Mouse (Mus musculus) gastrocnemius, adult 2 months (tissue): ENCODE results near the gene Xpc. TPM values are rescaled to one million over a fixed set of nuclear protein-coding genes. Genes with fewer than 3 reads are reported as not detected.

Experiments used
- DNase-seq: peaks from one replicate; pipeline ENCODE4 v3.0.0; 2022
- H3K27ac ChIP-seq: fragments of 200-600 bp; 2 replicates; pipeline ENCODE4 v1.8.1; 2022; ENCODE audit warnings: mild to moderate bottlenecking
- H3K4me3 ChIP-seq: fragments of 200-600 bp; 2 replicates; pipeline ENCODE4 v1.8.1; 2022; ENCODE audit warnings: mild to moderate bottlenecking, moderate library complexity
- CTCF ChIP-seq: fragments of 200-600 bp; IDR thresholded peaks from 2 replicates; pipeline ENCODE4 v1.8.1; 2022; ENCODE audit warnings: antibody characterized with exemption, mild to moderate bottlenecking, moderate library complexity
- intact Hi-C: fragments of 180-260 bp; cut with DNase I; formaldehyde crosslinking; loops from one replicate; pipeline ENCODE4 v1.15.1; 2025
- total RNA-seq, 2 experiments: library from RNA; stranded (reverse); gene quantifications; 2 replicates each; pipeline ENCODE4 v1.2.3; 2021

The Xpc gene
- total RNA-seq, 2 experiments from 2014 or later = 7.6 to 8.3 TPM

DNA sequence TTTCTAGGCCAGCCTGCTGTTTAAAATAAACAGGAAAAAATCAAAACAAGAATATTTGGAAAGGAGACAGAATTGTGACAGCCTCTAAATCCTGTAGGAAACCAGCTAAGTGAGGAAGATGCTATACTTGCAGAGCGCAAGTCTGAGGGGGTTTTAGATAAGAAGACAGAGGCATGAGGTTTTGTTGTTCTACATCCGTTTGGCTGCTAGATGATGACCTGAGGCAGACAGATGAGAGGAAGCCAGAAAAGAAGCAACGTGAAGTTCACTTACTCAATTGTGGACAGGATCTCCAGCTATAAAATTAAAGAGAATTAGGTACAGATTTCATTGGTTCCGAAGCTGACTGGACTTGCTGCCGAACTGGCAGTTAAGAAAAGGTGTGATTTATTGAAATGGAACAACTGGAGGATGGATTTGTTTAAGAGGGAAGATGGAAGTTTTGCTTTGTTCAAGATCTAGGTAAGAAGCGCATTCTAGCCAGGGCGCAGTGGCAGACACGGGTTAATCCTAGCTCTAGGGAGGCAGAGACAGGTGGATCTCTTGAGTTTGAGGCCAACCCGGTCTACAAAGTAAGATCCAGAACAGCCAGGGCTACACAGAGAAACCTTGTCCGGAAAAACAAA is 838 bp downstream of the Xpc start:
- peak overlapping the region; percentile 96 for H3K4me3 ChIP-seq
- no peak for DNase-seq
- no peak for TF ChIP-seq CTCF
- H3K27ac ChIP-seq = peak overlapping the region; percentile 89
- intact Hi-C loops = loop anchor here (2.0 kb wide), 1 partner anchor 42 kb away; the partner anchor contains the start of genes Chchd4 and Tmem43

DNA sequence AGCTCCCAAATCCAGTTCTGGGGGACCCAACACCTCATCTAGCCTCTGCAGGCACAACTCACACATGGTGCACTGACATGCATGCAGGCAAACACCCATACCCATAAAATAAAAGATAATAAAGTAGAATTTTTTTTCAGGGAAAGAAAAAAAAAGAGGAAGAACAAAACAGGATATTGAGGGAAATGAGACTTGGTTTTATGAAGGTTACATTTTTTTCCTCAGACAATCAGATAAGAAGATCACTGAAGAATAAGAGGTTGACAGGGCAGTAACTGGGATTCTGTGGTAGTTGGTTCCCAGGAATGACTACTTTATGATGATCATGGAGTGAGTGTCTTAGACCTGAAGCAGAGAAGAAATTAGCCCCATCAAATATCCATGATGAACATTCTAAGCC is 1.6 kb downstream of the Xpc start:
- no peak for TF ChIP-seq CTCF
- Histone ChIP-seq H3K27ac (no peak overlapping the region), H3K4me3 (no peak overlapping the region)
- intact Hi-C loops = loop anchor here (2.0 kb wide), 1 partner anchor 41 kb away; the partner anchor contains the start of genes Chchd4 and Tmem43
- DNase-seq = no peak

DNA sequence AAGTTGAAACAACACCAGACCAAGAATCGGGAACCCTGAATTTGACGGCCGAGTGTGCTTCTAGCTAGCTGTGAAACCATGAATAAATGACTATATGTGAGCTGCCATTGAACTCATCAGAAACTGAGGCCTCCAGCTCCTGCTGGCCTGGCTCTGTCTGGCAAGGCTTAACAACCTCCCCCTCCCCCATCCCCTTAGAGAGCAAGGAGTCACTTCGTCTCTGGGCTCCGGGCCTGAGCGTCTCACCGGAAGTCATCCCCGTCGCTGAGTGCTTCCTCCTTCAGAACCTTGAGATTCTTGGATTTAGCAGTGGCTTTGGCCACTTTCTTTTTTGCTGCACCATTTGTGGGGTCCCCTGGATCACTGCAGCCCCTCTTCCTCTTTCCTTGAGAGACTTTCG is 5.5 kb downstream of the Xpc start:
- DNase-seq = no peak
- intact Hi-C loops = no loop called here
- no peak for TF ChIP-seq CTCF
- Histone ChIP-seq H3K27ac (no peak overlapping the region), H3K4me3 (no peak overlapping the region)

DNA sequence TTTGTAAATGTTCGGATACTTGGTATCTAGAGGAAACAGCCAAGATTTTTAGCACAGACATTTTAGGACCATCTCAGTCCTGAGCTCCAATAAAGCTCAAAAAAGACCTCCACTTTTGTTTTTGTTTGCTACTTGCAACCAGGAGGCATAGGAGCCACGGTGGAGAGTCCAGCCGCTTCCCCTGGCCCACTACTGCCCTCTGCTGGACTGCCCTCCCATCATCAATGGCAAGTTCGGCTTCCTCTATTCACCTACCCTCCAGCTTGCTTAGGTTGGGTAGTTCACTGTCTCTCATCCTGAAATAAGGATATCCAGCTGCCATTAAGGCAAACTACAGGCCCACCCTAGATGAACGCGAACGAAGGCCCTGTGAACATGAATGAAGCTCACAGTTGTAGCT is 6.4 kb downstream of the Xpc start:
- peak; percentile 97 for TF ChIP-seq CTCF
- no peak overlapping the region for H3K27ac ChIP-seq
- intact Hi-C loops = loop anchor here (1.0 to 2.0 kb wide), 2 partner anchors 69 to 223 kb away; no protein-coding TSS in a partner anchor
- DNase-seq = peak; percentile 88
- no peak overlapping the region for H3K4me3 ChIP-seq

DNA sequence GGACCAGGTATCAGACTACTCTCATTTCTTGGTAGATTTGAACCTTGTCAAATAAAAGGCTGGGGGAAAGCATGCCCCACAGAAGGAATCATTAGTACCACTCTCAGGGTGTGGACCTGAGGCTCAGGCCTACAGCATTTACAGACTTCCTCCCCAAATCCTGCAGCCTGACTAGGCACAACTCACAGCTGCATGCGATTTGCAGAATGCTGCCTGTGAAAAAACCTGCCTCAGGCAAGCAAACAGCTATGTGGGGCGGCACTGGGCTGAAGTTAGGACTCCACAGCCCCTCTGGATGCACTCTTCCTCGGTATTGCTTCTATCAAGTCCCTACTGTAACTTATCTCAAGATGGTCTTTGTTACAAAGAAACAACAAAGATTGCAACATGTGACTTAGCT is 7.6 kb downstream of the Xpc start:
- H3K4me3 ChIP-seq = no peak overlapping the region
- no peak for TF ChIP-seq CTCF
- DNase-seq = no peak
- H3K27ac ChIP-seq = no peak overlapping the region
- intact Hi-C loops = loop anchor here (2.0 kb wide), 1 partner anchor 67 kb away; no protein-coding TSS in a partner anchor

DNA sequence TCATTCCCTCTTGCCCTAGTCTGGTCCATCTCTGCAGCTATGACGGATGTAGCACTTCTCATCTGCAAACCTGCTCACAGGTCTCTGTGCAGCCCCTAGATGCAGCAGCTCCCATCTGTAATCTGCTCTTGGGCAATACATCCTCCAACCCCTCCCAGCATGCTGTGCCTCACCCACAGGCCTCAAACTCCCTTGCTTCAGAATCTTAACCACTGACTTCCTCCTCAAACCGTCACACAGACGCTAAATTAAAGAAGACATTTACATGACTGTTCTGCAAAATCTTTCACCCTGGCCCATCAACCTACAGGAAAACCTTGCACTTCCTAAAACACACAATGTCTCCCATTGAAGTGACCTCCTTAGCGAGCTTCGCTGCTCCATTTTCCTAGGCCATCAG is 9.7 kb downstream of the Xpc start:
- Histone ChIP-seq H3K4me3 (no peak overlapping the region), H3K27ac (no peak overlapping the region)
- no peak for DNase-seq
- no peak for TF ChIP-seq CTCF
- intact Hi-C loops = no loop called here

DNA sequence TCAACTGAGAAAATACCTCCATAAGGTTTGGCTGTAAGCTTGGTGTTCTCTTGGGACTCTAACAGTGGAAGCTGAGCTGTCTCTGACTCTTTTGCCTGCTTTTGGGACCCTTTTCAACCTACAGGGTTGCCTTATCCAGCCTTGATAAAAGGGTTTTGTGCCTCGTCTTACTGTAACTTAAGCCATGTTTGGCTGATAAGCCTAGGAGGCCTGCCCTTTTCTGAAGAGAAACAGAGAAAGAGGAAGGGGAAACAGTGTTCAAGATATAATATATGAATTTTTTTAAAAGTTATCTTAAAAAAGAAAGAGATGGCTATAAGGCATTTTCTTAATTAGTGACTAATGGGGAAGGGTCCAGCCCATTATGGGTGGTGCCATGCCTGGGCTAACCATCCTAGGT is 12.4 kb downstream of the Xpc start:
- H3K27ac ChIP-seq = no peak overlapping the region
- intact Hi-C loops = no loop called here
- no peak for TF ChIP-seq CTCF
- H3K4me3 ChIP-seq = no peak overlapping the region
- DNase-seq = no peak

DNA sequence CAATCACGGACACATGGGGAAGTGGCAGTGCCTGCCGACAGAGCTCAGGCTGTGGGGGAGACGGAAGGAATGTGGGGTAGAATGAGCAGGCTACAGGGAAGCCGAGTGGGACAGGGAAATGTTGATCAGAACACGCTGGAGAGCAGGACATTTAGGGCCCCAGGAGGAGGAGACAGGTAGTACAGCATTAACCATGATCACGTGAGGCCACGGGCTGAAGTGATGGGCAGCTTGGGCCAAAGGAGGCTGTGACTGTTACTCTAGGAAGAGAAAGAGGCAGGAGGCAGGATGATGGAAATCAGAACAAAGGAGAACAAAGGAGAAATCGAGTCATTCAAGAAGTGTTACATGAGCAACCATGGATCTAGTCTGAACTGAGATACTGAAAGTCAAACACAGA is 21.2 kb downstream of the Xpc start:
- DNase-seq = no peak
- intact Hi-C loops = no loop called here
- no peak overlapping the region for H3K4me3 ChIP-seq
- TF ChIP-seq CTCF = no peak
- H3K27ac ChIP-seq = no peak overlapping the region

DNA sequence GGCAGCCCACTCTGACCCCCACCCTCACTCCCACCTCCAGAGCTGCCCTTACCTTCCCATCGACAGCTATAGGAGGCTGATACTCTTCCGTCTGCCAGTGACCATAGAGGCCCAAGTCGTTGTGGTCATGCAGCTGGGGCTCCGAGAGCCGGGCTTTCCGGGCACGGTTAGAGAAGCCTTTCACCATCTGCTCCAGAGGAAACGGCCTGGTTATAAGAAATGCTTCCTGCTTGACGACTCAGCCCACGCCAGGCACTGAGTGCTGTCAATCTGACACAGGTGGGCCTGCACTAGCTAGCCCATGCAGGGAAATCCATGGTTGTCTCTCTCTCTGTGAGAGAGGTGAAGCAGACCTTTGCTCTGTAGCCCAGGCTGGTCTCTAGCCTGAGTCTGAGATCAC is 22.6 kb downstream of the Xpc start:
- DNase-seq = no peak
- TF ChIP-seq CTCF = no peak
- Histone ChIP-seq H3K4me3 (no peak overlapping the region), H3K27ac (no peak overlapping the region)
- intact Hi-C loops = no loop called here

DNA sequence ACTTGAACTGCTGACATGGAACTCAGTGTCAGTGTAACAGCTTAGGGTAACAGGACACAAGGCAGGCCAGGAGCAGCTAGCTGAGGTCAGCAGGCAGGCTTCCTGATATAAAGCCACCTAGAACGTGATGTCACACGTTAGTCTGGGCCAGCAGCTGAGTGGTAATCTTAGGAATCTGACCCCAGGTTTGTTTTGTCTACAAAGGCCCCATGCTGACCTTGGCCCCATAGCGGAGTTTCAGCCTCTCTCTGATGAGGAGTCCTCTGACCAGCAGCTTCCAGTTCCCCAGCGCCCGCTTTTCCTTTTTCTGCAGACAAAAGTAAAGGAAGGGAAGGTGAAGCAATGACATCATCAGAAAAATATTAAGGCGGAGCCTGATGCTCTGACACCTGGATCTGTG is 24.7 kb downstream of the Xpc start:
- no peak for DNase-seq
- intact Hi-C loops = no loop called here
- peak overlapping the region; percentile 86; the same call in 1 of the 2 replicates for H3K27ac ChIP-seq
- no peak for TF ChIP-seq CTCF
- no peak overlapping the region for H3K4me3 ChIP-seq

DNA sequence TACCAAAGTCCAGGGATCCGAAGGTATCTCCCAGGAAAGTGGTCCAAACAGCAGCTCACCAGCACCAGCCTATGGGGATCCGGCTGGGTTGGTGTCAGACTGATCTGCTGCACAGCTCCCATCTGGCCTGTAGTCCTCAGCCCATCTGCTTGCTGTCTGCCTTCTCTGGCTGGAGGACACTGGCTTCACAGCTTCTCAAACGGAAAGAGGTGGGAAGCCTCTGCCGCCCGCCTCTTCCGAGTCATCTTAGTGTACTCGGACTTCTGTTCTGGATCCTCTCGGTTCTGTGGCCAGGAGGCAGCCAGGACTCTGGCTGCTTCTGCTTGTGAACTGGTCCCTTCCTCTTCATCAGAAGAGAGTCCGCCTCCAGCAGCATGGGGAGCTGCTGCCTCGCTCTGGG is 25.8 kb downstream of the Xpc start:
- intact Hi-C loops = no loop called here
- Histone ChIP-seq H3K27ac (peak overlapping the region; percentile 86), H3K4me3 (peak overlapping the region; percentile 47)
- TF ChIP-seq CTCF = no peak
- peak; percentile 62 for DNase-seq

DNA sequence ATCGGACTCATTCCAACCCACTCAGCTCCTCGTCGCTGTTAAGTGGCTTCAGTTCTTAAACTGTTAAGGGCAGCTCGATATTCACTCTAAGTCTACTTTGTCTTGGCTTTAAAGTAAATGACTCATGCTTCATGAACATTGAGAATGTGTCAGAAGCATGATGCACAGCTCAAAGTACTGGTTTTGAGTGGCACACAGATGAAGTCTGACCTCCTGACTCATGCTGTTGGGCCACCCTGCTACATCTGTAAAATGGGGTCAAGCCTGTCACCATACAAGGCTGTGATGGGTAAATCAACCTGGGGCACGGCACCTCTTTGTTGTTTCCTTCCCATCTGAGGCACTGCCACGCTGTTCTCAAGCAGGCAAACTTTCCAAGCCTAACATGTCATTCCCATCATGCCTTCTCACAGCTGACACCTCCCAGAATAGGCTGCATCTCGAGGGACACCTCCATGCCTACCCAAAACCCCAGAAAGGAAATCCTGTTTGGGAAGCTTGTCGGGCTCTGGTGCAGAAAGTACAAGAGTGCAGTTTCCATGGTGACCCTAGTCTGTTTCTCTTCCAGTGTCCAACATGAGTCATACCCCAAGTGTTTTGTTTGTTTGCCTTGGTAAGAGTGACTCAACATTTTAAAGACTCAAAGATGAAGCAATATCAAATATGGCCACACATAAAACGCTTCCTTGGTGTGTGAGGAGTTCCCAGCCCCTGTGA is 27.0 kb downstream of the Xpc start:
- intact Hi-C loops = no loop called here
- Histone ChIP-seq H3K27ac (peak overlapping the region; percentile 86), H3K4me3 (peak overlapping the region; percentile 47)
- no peak for DNase-seq
- TF ChIP-seq CTCF = no peak

DNA sequence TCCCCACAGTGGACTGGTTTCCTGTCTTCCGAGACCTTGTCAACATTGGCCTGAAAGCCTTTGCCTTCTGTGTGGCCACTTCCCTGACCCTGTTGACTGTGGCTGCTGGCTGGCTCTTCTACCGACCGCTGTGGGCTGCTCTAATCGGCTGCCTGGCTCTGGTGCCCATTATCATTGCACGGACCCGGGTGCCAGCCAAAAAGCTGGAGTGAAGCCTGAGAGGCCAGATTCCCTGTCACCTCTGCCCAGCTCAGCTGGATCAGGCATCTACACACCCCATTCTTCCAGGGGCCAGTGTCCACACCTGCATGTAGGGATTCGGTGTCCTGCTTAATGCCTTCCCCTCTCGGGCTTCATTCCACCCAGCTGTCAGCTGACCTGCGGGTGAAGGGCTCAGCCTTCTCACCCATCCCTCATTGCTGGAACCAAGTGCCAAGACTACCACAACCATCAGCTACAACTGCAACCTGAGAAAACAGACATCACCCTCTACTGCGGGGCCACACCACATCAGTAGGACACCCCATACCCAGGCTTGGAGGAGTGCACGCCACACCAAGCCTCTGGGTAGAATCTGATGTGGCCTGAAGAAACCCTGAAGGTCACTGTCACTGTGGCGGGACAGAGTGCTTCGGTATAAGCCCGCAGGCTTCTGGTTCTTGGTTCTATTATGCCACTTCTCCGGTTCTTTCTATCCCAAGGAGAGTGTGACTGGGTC is 28.8 kb downstream of the Xpc start:
- H3K4me3 ChIP-seq = no peak overlapping the region
- peak; percentile 48 for DNase-seq
- peak overlapping the region; percentile 86 for H3K27ac ChIP-seq
- TF ChIP-seq CTCF = no peak
- intact Hi-C loops = no loop called here
